Mouse (Mus musculus) kidney, adult 2 months (tissue): ENCODE data around the gene Ncapd2.

ENCODE experiments used
- CTCF ChIP-seq: fragments of 200-500 bp; conservative IDR thresholded peaks from 2 replicates; pipeline ENCODE4 v1.5.1; 2011; ENCODE audit warnings: low read depth, mild to moderate bottlenecking, control low read depth, low read length, moderate library complexity, mixed read lengths; ENCODE audit not compliant: insufficient read depth, insufficient read length
- POLR2A ChIP-seq: fragments of 200-500 bp; IDR thresholded peaks from one replicate; pipeline ENCODE4 v1.6.1; 2011; ENCODE audit warnings: low read depth, low read length, control low read depth

GRCm38 (mm10) chr6:125239547-125239946, 48.0 kb upstream of the Ncapd2 start:
- TF ChIP-seq CTCF (no peak), POLR2A (no peak)
